Mouse (Mus musculus): ENCODE results near the gene Fam173b.

Gene Fam173b

DNA sequence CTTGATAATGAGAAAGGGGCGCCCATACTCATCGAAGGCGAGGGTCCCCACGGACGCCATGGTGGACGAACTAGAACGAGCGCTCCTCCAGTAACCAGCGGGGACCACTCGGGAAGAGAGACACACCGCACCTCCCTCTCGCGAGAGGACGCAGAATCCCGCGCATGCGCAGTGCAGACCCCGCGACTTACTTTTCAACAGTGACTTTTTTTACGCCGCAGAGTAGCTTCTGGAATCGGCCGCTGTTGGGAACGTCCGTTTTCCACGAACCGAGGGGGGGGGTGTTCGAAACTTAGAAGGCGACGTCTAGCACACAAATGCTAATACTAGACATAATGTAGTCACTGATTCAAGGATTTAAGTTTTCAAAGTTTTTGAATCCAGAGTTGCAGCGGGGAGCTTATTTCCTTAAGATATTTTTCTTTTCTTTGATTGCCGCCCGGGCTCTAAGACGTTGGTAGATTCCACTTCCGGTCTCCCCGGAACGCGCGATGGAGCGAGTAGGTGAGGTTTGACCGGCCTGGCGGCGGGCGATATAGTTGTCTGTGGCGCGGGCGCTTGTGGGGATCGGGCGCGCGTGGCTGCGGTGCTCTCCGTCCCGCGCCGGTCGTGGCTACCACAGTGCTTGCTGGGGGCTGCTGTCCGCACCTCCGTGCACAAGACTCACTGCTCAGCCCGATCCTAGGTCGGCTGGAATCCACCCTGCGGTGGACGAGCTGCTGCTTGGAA is at the start of gene Fam173b, which contains the start of gene Cct5:
Gene Fam173b, plus strand, starts transcription at position 207 of the 729 bp plus-strand sequence.
Gene Cct5, minus strand, starts transcription at position 159 of the 729 bp plus-strand sequence.
- in situ Hi-C loops (cut with MboI; ENCODE audit: low sequenced_read_pairs) = no loop called here

DNA sequence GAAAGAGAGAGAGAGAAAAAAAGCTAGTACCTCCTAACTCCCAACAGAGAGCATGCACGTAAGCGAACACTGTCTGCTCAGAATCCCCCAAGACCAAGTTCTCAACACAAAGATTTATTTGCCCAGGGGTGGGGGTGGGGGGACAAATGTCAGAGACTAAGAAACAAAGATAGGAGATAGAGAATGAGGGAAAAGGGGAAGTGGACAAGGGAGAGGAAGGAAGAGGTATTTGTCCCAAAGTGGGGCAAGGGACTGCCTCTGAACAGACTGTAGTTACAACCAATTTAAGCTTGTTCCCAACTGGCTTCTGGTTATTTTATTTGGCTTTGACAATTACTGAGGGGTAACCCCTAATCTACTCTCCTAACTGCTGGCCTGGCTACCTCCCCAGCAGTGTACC is 46.8 kb upstream of the Fam173b start:
- in situ Hi-C loops (cut with MboI; ENCODE audit: low sequenced_read_pairs) = no loop called here

- in situ Hi-C loops (cut with MboI; ENCODE audit: low sequenced_read_pairs) = no loop called here
These were observed 40.3 kb upstream of the Fam173b start for GRCm38 (mm10) chr15:31561390-31561789.

DNA sequence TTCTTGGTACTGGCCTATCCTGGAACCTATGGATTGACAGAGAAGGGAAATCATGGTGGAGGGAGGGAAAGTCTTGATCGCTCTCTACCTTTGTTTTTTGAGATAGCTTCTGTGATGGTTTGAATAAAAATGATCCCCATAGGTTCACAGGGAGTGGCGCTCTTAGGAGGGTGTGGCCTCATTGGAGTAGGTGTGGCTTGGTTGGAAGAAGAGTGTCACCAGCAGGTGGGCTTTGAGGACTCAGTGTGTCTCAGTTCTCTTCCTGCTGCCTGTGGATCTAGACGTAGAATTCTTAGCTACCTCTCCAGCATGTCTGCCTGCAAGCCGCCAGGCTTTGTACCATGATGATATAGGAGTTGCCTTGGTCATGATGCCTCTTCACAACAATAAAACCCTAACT is 39.7 kb upstream of the Fam173b start:
- in situ Hi-C loops (cut with MboI; ENCODE audit: low sequenced_read_pairs) = no loop called here

- in situ Hi-C loops (cut with MboI; ENCODE audit: low sequenced_read_pairs) = no loop called here
These were observed 38.8 kb upstream of the Fam173b start for GRCm38 (mm10) chr15:31562847-31563246.

GRCm38 (mm10) chr15:31563577-31564546 is 37.8 kb upstream of the Fam173b start:
- in situ Hi-C loops (cut with MboI; ENCODE audit: low sequenced_read_pairs) = no loop called here

DNA sequence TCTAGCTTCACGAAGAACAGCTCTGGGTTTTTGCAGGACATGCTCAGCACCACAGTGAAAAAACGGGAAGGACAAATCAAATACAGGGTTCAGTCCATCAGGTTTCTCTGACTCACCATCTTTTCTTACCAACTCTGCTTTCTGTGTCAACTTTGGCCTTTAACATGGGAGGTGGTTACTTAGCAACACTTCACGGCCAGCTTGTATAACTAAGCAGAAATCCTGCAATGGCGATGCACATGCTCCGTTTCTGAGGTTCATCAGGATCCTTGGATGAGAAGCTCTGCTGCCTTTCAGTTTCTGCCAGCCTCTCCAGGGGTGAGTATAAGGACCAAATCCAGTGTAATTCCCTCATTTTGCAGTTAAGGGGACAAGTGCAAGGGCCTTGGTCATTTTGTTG is 36.5 kb upstream of the Fam173b start, which contains the start of gene Cmbl:
Gene Cmbl, plus strand, starts transcription at position 206 of the 400 bp plus-strand sequence.
- in situ Hi-C loops (cut with MboI; ENCODE audit: low sequenced_read_pairs) = no loop called here

DNA sequence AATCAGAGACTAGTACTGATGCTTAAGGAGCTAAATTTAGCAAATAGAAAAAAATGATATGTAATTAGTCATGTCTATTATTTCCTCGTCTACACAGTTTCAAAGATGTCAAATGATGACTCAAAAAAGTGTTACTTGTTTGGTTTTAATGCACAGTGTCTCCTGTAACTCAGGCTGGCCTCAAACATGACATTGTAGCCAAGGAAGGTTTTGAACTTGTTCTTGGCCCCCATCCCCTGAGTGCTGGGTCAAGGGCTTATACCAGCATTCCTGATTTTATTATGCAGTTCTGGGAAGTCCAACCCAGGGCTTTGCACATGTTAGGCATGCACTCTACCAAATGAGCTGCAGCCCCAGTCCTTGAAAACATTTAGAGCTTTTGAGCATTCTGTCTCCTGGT is 35.9 kb upstream of the Fam173b start:
- in situ Hi-C loops (cut with MboI; ENCODE audit: low sequenced_read_pairs) = no loop called here

- in situ Hi-C loops (cut with MboI; ENCODE audit: low sequenced_read_pairs) = no loop called here
These were observed 34.2 kb upstream of the Fam173b start for GRCm38 (mm10) chr15:31567431-31567830.

- in situ Hi-C loops (cut with MboI; ENCODE audit: low sequenced_read_pairs) = no loop called here
These were observed 33.1 kb upstream of the Fam173b start for GRCm38 (mm10) chr15:31568581-31568996.

- in situ Hi-C loops (cut with MboI; ENCODE audit: low sequenced_read_pairs) = no loop called here
These were observed 32.2 kb upstream of the Fam173b start for GRCm38 (mm10) chr15:31569325-31570022.

DNA sequence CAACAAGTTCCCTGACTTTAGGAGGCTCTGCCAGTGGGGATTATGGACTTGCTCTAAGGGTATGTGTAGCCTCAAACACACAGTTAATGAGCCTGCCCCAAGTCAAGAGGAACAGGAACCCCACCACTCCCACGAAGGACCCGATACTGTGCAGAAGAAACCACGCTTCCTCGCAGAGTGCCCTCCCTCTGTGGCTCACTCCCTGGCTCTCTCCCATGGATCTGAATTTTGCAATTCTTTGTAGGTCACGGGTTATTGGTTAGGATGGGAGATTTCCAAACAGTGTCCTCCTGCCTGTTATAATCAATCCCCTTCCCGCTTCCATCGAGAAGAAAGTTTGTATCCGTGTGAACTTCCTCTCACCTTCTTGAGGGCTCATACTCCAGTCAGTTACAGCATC is 30.7 kb upstream of the Fam173b start:
- in situ Hi-C loops (cut with MboI; ENCODE audit: low sequenced_read_pairs) = no loop called here

- in situ Hi-C loops (cut with MboI; ENCODE audit: low sequenced_read_pairs) = no loop called here
These were observed 29.5 kb upstream of the Fam173b start for GRCm38 (mm10) chr15:31571906-31572722.

GRCm38 (mm10) chr15:31573287-31573686 is 28.4 kb upstream of the Fam173b start:
- in situ Hi-C loops (cut with MboI; ENCODE audit: low sequenced_read_pairs) = no loop called here

DNA sequence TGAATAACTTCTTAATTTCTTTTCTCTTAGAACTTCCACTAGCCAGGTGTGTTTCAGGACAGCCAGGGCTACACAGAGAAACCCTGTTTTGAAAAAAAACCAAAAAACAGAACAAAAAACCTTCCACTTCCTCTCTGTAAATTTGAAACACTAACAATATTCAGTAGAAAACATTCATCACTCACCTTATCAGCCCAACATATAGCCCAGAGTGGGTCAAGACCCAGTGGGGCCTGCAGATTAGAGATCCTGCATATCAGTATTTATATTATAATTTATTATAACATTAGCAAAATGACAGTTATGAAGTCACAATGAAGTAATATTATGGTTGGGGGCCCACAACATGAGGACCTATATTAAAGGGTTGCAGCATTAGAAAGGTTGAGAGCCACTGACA is 28.0 kb upstream of the Fam173b start:
- in situ Hi-C loops (cut with MboI; ENCODE audit: low sequenced_read_pairs) = no loop called here

- in situ Hi-C loops (cut with MboI; ENCODE audit: low sequenced_read_pairs) = no loop called here
These were observed 25.6 kb upstream of the Fam173b start for GRCm38 (mm10) chr15:31576076-31576475.

DNA sequence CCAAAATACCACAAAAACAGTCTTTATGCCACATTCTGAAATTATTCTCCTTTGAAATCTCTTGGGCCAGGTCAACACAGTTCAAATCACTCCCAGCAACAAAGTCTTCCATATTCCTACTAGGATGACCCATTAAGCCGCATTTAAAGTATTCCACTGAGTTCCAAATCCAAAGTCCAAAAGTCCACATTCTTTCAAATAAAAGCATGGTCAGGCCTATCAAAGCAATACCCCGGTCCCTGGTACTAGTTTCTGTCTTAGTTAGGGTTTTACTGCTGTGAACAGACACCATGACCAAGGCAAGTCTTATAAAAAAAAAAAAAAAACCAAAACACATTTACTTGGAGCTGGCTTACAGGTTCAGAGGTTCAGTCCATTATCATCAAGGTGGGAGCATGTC is 20.6 kb upstream of the Fam173b start:
- in situ Hi-C loops (cut with MboI; ENCODE audit: low sequenced_read_pairs) = loop anchor here (10.0 kb wide), 2 partner anchors 66 to 256 kb away; no protein-coding TSS in a partner anchor

GRCm38 (mm10) chr15:31583304-31584085 is 18.2 kb upstream of the Fam173b start:
- in situ Hi-C loops (cut with MboI; ENCODE audit: low sequenced_read_pairs) = loop anchor here (10.0 kb wide), 2 partner anchors 69 to 259 kb away; no protein-coding TSS in a partner anchor

GRCm38 (mm10) chr15:31585238-31585637 is 16.4 kb upstream of the Fam173b start:
- in situ Hi-C loops (cut with MboI; ENCODE audit: low sequenced_read_pairs) = loop anchor here (10.0 kb wide), 2 partner anchors 70 to 260 kb away; no protein-coding TSS in a partner anchor

Data from CH12F3 (cell line).